Mouse (Mus musculus): ENCODE measurements around the gene Gm17622.

The Gm17622 gene

GRCm38 (mm10) chr13:96490433-96490832 lies at the start of gene Gm17622:
Gene Gm17622 (plus strand): TSS chr13:96490733.
- no peak for DNase-seq (ENCODE audit: low spot score)

GRCm38 (mm10) chr13:96450205-96450856 lies 40.2 kb upstream of the Gm17622 start:
- no peak for DNase-seq (ENCODE audit: low spot score)

- DNase-seq (ENCODE audit: low spot score), result no peak
Observed at GRCm38 (mm10) chr13:96450869-96451268, 39.7 kb upstream of the Gm17622 start.

GRCm38 (mm10) chr13:96451386-96452140 lies 39.0 kb upstream of the Gm17622 start:
- DNase-seq (ENCODE audit: low spot score), result no peak

GRCm38 (mm10) chr13:96452621-96453020 lies 37.9 kb upstream of the Gm17622 start:
- DNase-seq (ENCODE audit: low spot score), result no peak

- no peak for DNase-seq (ENCODE audit: low spot score)
Observed at GRCm38 (mm10) chr13:96454288-96454687, 36.2 kb upstream of the Gm17622 start.

- DNase-seq (ENCODE audit: low spot score), result no peak
Observed at GRCm38 (mm10) chr13:96457566-96457965, 33.0 kb upstream of the Gm17622 start.

GRCm38 (mm10) chr13:96458018-96458417 lies 32.5 kb upstream of the Gm17622 start:
- DNase-seq (ENCODE audit: low spot score), result no peak

- no peak for DNase-seq (ENCODE audit: low spot score)
Observed at GRCm38 (mm10) chr13:96458606-96459005, 31.9 kb upstream of the Gm17622 start.

GRCm38 (mm10) chr13:96462644-96463043 lies 27.9 kb upstream of the Gm17622 start:
- no peak for DNase-seq (ENCODE audit: low spot score)

GRCm38 (mm10) chr13:96465315-96465714 lies 25.2 kb upstream of the Gm17622 start:
- DNase-seq (ENCODE audit: low spot score), result no peak

GRCm38 (mm10) chr13:96468678-96469077 lies 21.9 kb upstream of the Gm17622 start:
- no peak for DNase-seq (ENCODE audit: low spot score)

- DNase-seq (ENCODE audit: low spot score), result no peak
Observed at GRCm38 (mm10) chr13:96470556-96470955, 20.0 kb upstream of the Gm17622 start.

GRCm38 (mm10) chr13:96470957-96471356 lies 19.6 kb upstream of the Gm17622 start, which contains the start of gene Ankdd1b:
Gene Ankdd1b (minus strand): TSS chr13:96471198.
- no peak for DNase-seq (ENCODE audit: low spot score)

GRCm38 (mm10) chr13:96477226-96477625 lies 13.3 kb upstream of the Gm17622 start:
- no peak for DNase-seq (ENCODE audit: low spot score)

GRCm38 (mm10) chr13:96478991-96479390 lies 11.5 kb upstream of the Gm17622 start:
- DNase-seq (ENCODE audit: low spot score), result no peak

- no peak for DNase-seq (ENCODE audit: low spot score)
Observed at GRCm38 (mm10) chr13:96487230-96487629, 3.3 kb upstream of the Gm17622 start.

- DNase-seq (ENCODE audit: low spot score), result no peak
Observed at GRCm38 (mm10) chr13:96487968-96488367, 2.6 kb upstream of the Gm17622 start.

GRCm38 (mm10) chr13:96496630-96497029 lies 6.1 kb downstream of the Gm17622 start:
- DNase-seq (ENCODE audit: low spot score), result no peak

GRCm38 (mm10) chr13:96499891-96500290 lies 9.4 kb downstream of the Gm17622 start:
- no peak for DNase-seq (ENCODE audit: low spot score)

- no peak for DNase-seq (ENCODE audit: low spot score)
Observed at GRCm38 (mm10) chr13:96505661-96506060, 15.1 kb downstream of the Gm17622 start.

GRCm38 (mm10) chr13:96506313-96506712 lies 15.8 kb downstream of the Gm17622 start:
- DNase-seq (ENCODE audit: low spot score), result no peak

- DNase-seq (ENCODE audit: low spot score), result no peak
Observed at GRCm38 (mm10) chr13:96507541-96507940, 17.0 kb downstream of the Gm17622 start.

Measured in c-Kit-positive CD71-positive TER-119-positive erythroid progenitor cells, embryonic 14.5 days (primary cell).